Mouse (Mus musculus): ENCODE results near the gene Pkm. TPM values are rescaled to one million over a fixed set of nuclear protein-coding genes. Genes with fewer than 3 reads are reported as not detected.

The Pkm gene
- polyA plus RNA-seq, 1 experiment from 2014 or later = 302 TPM

DNA sequence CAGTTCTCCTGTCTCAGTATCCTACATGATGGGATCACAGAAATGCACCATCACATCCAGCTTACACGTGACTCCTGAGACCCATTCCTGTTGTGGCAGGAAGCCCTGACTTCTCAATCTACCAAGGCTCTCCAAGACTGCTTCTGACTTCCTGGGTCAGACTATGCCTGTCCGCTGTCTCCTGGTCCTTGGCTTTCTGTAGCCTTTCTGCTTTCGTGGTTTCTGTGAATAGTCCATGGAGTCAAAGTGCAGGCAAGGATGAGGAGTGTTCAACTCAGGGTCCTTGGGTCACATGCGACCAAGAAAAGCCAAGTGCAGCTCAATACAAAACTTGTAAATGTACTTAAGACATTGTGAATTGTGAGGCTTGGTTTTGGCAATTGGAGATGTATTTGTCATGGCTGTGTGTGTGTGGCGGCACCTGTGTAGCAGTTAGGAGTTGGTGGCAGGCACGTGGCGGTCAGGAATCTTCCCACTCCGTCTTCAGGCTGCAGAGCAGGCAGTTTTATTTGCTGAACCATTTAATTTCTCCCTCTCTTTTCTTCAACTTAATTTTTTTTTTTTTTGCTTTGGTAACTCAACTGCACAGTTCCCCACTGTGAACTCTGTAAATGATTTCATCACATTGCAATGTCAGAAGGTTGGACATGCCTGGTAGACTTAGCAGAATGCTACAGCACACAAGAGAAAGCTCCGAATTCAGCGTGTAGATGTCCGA is 71.6 kb downstream of the Pkm start:
- Histone ChIP-seq H3K27ac (ENCODE audit: low read depth, low read length) (no peak overlapping the region), H3K4me1 (replicated peaks; ENCODE audit: control insufficient read depth, insufficient read depth, low read length) (no peaks in the 10 kb centered on the region; the same call in 1 of the 2 replicates), H3K9ac (ENCODE audit: low read depth, low read length) (no peak overlapping the region), H3K27me3 (replicated peaks; ENCODE audit: control insufficient read depth, insufficient read depth, low read length) (no peaks in the 10 kb centered on the region), H3K4me3 (ENCODE audit: low read depth, low read length) (no peak overlapping the region), H3K4me2 (replicated peaks; ENCODE audit: low read depth) (no peak overlapping the region), H3K36me3 (ENCODE audit: control insufficient read depth, insufficient read depth) (no peaks in the 10 kb centered on the region), H3K9me3 (ENCODE audit: control insufficient read depth) (no peaks in the 10 kb centered on the region)
- 85% methylated on average over 11 of the region's 11 CpGs for WGBS
- TF ChIP-seq CTCF (IDR thresholded peaks at IDR 0.05; ENCODE audit: low read depth) = no peak
- ATAC-seq = no peak

Other genes with a start within 250 kb of the Pkm start
- 7.2 and 7.3 TPM in 2 replicates for gene Arih1, start 169.8 kb upstream of the Pkm start, polyA plus RNA-seq (2015; fragmentation: Nextera tagmentation; extraction: Ambion mirVana)
- 440 and 476 TPM in 2 replicates for gene Hexa, start 116.8 kb upstream of the Pkm start, polyA plus RNA-seq (2015; fragmentation: Nextera tagmentation; extraction: Ambion mirVana)
- 2.5 and 3.0 TPM in 2 replicates for gene Tmem202, start 116.5 kb upstream of the Pkm start, polyA plus RNA-seq (2015; fragmentation: Nextera tagmentation; extraction: Ambion mirVana)
- gene Celf6, start 78.5 kb upstream of the Pkm start, polyA plus RNA-seq (2015; fragmentation: Nextera tagmentation; extraction: Ambion mirVana) = 2.2 and 2.3 TPM in 2 replicates
- gene Parp6, start 39.1 kb upstream of the Pkm start, polyA plus RNA-seq (2015; fragmentation: Nextera tagmentation; extraction: Ambion mirVana) = 12.0 and 14.3 TPM in 2 replicates
- 0.37 and 0.39 TPM in 2 replicates for gene Gramd2, start 23.8 kb downstream of the Pkm start, polyA plus RNA-seq (2015; fragmentation: Nextera tagmentation; extraction: Ambion mirVana)
- gene Senp8, start 94.3 kb downstream of the Pkm start, polyA plus RNA-seq (2015; fragmentation: Nextera tagmentation; extraction: Ambion mirVana) = 3.8 and 4.1 TPM in 2 replicates
- gene Myo9a, start 94.5 kb downstream of the Pkm start, polyA plus RNA-seq (2015; fragmentation: Nextera tagmentation; extraction: Ambion mirVana) = 12.2 and 14.4 TPM in 2 replicates

Measured in intestine, postnatal 0 days (tissue).